Mouse (Mus musculus) midbrain, embryonic 13.5 days (tissue): ENCODE results near the gene Dennd2c. TPM values are rescaled to one million over a fixed set of nuclear protein-coding genes. Genes with fewer than 3 reads are reported as not detected.
"Not testable (repeated sequence)": the region's sequence is repeated elsewhere in the genome, so short reads cannot be mapped to it uniquely, and the experiment has no call there.

ENCODE experiments used
- ATAC-seq: fragments of 200-750 bp; cut with Nextera tagmentation; 2 replicates; pipeline ENCODE4 v1.8.0; 2017; ENCODE audit warnings: mild to moderate bottlenecking, moderate TSS enrichment, moderate library complexity
- H3K27ac ChIP-seq: fragments of 300-500 bp; sonication (generic); 2 replicates; pipeline ENCODE4 v1.5.1; 2015; ENCODE audit warnings: inconsistent platforms, mild to moderate bottlenecking, moderate library complexity
- H3K27me3 ChIP-seq: fragments of 300-500 bp; sonication (generic); 2 replicates; pipeline ENCODE4 v1.6.1; 2015; ENCODE audit warnings: mild to moderate bottlenecking, inconsistent platforms
- H3K36me3 ChIP-seq: fragments of 300-500 bp; sonication (generic); 2 replicates; pipeline ENCODE4 v1.6.1; 2015; ENCODE audit warnings: mild to moderate bottlenecking, inconsistent platforms
- H3K4me1 ChIP-seq: fragments of 300-500 bp; sonication (generic); replicated peaks from 2 replicates; pipeline ENCODE4 v1.6.1; 2015; ENCODE audit warnings: inconsistent platforms
- H3K4me2 ChIP-seq: fragments of 300-500 bp; sonication (generic); replicated peaks from 2 replicates; pipeline ENCODE4 v1.6.1; 2015; ENCODE audit warnings: moderate library complexity, mild to moderate bottlenecking, inconsistent platforms
- H3K4me3 ChIP-seq: fragments of 300-500 bp; sonication (generic); replicated peaks from 2 replicates; pipeline ENCODE4 v1.5.1; 2015; ENCODE audit warnings: mild to moderate bottlenecking, inconsistent platforms
- H3K9ac ChIP-seq: fragments of 300-500 bp; sonication (generic); replicated peaks from 2 replicates; pipeline ENCODE4 v1.6.1; 2015; ENCODE audit warnings: mild to moderate bottlenecking, inconsistent platforms
- H3K9me3 ChIP-seq: fragments of 300-500 bp; sonication (generic); 2 replicates; pipeline ENCODE4 v1.6.1; 2016; ENCODE audit warnings: mild to moderate bottlenecking, inconsistent platforms
- WGBS: fragments of 180-500 bp; shearing (Covaris S2); methylation state at CpG from one replicate; pipeline ENCODE4 v1.1.7; 2015; 5-methylcytosine and 5-hydroxymethylcytosine counted together
- polyA plus RNA-seq: library from polyadenylated mRNA; unstranded; fragments of >200 nt; fragmentation: Nextera tagmentation; extraction: Ambion mirVana; gene quantifications from 2 replicates; pipeline ENCODE4 v1.2.1, GENCODE M21; 2015

Dennd2c gene
- polyA plus RNA-seq, 1 experiment from 2014 or later: 1.4 TPM

- H3K4me1 ChIP-seq: no peaks in the 10 kb centered on the region
- H3K4me2 ChIP-seq: no peak overlapping the region
- H3K9me3 ChIP-seq: no peaks in the 10 kb centered on the region
- H3K4me3 ChIP-seq: no peak overlapping the region
- H3K36me3 ChIP-seq: peaks cover 33% of the 10 kb centered on the region
- H3K9ac ChIP-seq: no peak overlapping the region
- H3K27ac ChIP-seq: no peak overlapping the region
- whole genome bisulfite sequencing: 66% methylated on average over 4 of the region's 4 CpGs
- no peaks in the 10 kb centered on the region for H3K27me3 ChIP-seq
- no peak for ATAC-seq
Observed at GRCm38 (mm10) chr3:103181171-103181570, 78.8 kb downstream of the Dennd2c start.

DNA sequence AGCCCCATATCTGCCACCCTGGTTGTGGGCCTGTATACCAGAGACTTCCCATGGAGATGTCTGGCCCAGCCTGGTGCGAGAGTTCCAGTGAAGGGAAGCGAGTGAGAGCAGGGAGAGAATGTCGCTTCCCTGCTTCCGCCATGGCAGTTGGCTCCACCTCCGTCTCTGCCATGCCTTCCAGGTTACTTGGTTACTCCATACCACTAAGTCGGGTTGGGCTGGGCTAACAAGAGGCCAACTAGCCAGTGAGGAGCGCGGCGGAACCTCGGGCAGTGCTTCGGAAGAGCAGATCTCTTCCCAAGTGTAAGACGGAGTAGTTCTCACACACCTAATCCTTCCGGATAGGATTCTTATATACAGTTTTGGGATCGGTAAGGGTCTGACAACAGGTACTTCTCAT, 80.4 kb downstream of the Dennd2c start:
- H3K36me3 ChIP-seq: peaks cover 19% of the 10 kb centered on the region
- no peak overlapping the region for H3K4me3 ChIP-seq
- H3K4me1 ChIP-seq: no peaks in the 10 kb centered on the region
- no peak overlapping the region for H3K9ac ChIP-seq
- no peaks in the 10 kb centered on the region for H3K9me3 ChIP-seq
- no peaks in the 10 kb centered on the region for H3K27me3 ChIP-seq
- 83% methylated on average over 14 of the region's 14 CpGs for WGBS
- H3K4me2 ChIP-seq: no peak overlapping the region
- no peak for ATAC-seq
- no peak overlapping the region for H3K27ac ChIP-seq

DNA sequence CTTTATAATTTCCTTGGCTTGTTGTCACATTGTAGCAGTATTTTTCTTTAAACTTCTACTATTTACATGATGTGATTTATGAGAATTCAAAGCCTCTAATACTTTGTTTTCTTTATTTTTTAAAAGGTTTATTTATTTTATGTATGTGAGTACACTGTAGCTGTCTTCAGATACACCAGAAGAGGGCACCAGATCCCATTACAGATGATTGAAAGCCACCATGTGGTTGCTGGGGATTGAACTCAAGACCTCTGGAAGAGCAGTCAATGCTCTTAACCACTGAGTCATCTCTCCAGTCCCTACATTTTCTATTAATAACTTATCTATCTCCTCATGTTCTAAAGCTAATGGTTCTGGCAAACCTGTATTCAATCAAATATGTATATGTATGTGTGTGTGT, 82.1 kb downstream of the Dennd2c start:
- not testable (repeated sequence) for H3K4me1 ChIP-seq, H3K27ac ChIP-seq, ATAC-seq, H3K4me2 ChIP-seq, H3K36me3 ChIP-seq, H3K9me3 ChIP-seq, H3K9ac ChIP-seq, H3K4me3 ChIP-seq, H3K27me3 ChIP-seq

DNA sequence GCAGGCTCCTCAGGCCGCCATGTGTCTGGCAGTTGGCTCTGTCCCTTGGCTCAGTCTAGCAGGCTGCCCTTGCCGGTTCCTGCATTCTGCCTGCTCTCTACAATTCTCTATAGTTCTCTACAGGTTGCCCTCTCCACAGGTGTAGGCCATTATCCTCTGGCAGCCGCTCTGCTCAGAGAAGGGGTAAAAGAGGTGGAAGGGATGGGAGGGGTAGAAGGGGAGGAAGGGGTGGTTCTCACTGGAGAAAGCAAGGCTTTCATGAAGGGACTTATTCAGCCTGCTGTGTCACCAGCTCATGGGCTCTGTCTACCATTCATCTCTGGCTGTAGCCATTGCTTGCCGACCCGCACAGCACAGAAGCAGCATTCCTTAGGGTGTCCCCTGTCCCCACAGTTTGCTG, 86.0 kb downstream of the Dennd2c start:
- no peaks in the 10 kb centered on the region for H3K27me3 ChIP-seq
- 60% methylated on average over 5 of the region's 5 CpGs for WGBS
- H3K4me1 ChIP-seq: no peaks in the 10 kb centered on the region
- H3K4me3 ChIP-seq: no peak overlapping the region
- no peaks in the 10 kb centered on the region for H3K36me3 ChIP-seq
- H3K27ac ChIP-seq: no peak overlapping the region
- no peak overlapping the region for H3K4me2 ChIP-seq
- H3K9me3 ChIP-seq: peaks cover 2% of the 10 kb centered on the region; the same call in 1 of the 2 replicates
- ATAC-seq: no peak
- H3K9ac ChIP-seq: no peak overlapping the region

DNA sequence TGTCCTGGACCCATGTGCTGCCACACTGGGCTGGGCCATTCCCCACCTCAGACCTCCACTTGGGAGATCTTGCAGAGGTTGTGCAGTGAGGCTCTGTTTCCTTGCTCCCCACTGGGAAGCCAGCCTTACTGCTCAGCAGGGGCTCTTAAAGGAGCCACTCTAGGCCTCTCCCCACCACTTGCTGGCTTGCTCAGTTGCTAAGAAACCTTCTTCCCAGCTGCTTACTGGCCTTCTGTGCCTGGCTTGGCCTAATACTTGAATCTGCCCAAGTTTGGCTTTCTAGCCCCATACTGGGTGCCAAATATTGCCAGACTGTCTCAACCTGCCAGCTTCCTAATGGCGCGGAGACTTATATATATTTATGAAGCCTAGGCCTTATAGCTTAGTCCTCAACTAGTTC, 86.5 kb downstream of the Dennd2c start:
- H3K27ac ChIP-seq: no peak overlapping the region
- peaks cover 2% of the 10 kb centered on the region; the same call in 1 of the 2 replicates for H3K9me3 ChIP-seq
- no peak overlapping the region for H3K4me2 ChIP-seq
- H3K9ac ChIP-seq: no peak overlapping the region
- H3K4me3 ChIP-seq: no peak overlapping the region
- H3K36me3 ChIP-seq: no peaks in the 10 kb centered on the region
- 95% methylated on average over 2 of the region's 2 CpGs for WGBS
- H3K27me3 ChIP-seq: no peaks in the 10 kb centered on the region
- no peak for ATAC-seq
- no peaks in the 10 kb centered on the region for H3K4me1 ChIP-seq

GRCm38 (mm10) chr3:103192161-103192560, 89.8 kb downstream of the Dennd2c start:
- no peaks in the 10 kb centered on the region for H3K27me3 ChIP-seq
- no peak overlapping the region for H3K4me2 ChIP-seq
- H3K27ac ChIP-seq: no peak overlapping the region
- ATAC-seq: no peak
- H3K36me3 ChIP-seq: no peaks in the 10 kb centered on the region
- no peak overlapping the region for H3K9ac ChIP-seq
- H3K4me1 ChIP-seq: no peaks in the 10 kb centered on the region
- peaks cover 5% of the 10 kb centered on the region; the same call in 1 of the 2 replicates for H3K9me3 ChIP-seq
- no peak overlapping the region for H3K4me3 ChIP-seq
- WGBS: 89% methylated on average over 4 of the region's 4 CpGs

- no peak overlapping the region for H3K27ac ChIP-seq
- peaks cover 5% of the 10 kb centered on the region; the same call in 1 of the 2 replicates for H3K9me3 ChIP-seq
- H3K9ac ChIP-seq: no peak overlapping the region
- 86% methylated on average over 1 of the region's 1 CpGs for WGBS
- H3K27me3 ChIP-seq: no peaks in the 10 kb centered on the region
- no peak for ATAC-seq
- H3K4me2 ChIP-seq: no peak overlapping the region
- no peaks in the 10 kb centered on the region for H3K4me1 ChIP-seq
- no peak overlapping the region for H3K4me3 ChIP-seq
- H3K36me3 ChIP-seq: no peaks in the 10 kb centered on the region
Observed at GRCm38 (mm10) chr3:103193186-103193585, 90.8 kb downstream of the Dennd2c start.

DNA sequence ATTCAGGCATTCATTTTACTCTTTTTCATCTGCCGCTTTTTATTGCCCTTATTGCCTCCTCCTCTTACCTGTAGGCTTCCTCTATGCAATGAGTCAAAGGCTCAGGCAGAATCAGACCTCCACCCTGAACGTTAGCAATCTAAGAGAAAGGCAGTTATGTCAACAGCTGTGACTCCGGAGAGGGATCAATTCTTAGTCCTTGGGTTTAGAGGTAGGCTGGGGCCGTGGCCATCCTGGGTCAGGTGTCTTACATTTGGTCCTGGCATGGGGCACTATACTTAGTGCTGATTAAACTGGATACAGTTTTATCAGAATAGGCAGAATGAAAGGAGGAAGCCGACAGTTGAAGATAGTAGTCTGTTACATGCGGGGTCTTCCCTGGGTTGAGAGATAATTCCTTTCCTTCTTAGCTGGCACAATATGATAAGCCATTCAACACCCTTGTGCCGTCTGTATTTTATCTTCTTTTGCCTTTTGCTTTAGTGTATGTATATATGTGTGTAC, 94.0 kb downstream of the Dennd2c start:
- H3K36me3 ChIP-seq: no peaks in the 10 kb centered on the region
- WGBS: 87% methylated on average over 7 of the region's 7 CpGs
- H3K9ac ChIP-seq: no peak overlapping the region
- no peaks in the 10 kb centered on the region for H3K27me3 ChIP-seq
- peaks cover 5% of the 10 kb centered on the region; the same call in 1 of the 2 replicates for H3K9me3 ChIP-seq
- H3K27ac ChIP-seq: no peak overlapping the region
- H3K4me3 ChIP-seq: no peak overlapping the region
- ATAC-seq: no peak
- H3K4me1 ChIP-seq: no peaks in the 10 kb centered on the region
- H3K4me2 ChIP-seq: no peak overlapping the region

GRCm38 (mm10) chr3:103199386-103199785, 97.0 kb downstream of the Dennd2c start:
- H3K27ac ChIP-seq: no peak overlapping the region
- H3K4me2 ChIP-seq: no peak overlapping the region
- WGBS: 91% methylated on average over 5 of the region's 5 CpGs
- no peaks in the 10 kb centered on the region for H3K27me3 ChIP-seq
- no peak overlapping the region for H3K9ac ChIP-seq
- no peak overlapping the region for H3K4me3 ChIP-seq
- H3K36me3 ChIP-seq: no peaks in the 10 kb centered on the region
- no peak for ATAC-seq
- no peaks in the 10 kb centered on the region for H3K4me1 ChIP-seq
- no peaks in the 10 kb centered on the region for H3K9me3 ChIP-seq

DNA sequence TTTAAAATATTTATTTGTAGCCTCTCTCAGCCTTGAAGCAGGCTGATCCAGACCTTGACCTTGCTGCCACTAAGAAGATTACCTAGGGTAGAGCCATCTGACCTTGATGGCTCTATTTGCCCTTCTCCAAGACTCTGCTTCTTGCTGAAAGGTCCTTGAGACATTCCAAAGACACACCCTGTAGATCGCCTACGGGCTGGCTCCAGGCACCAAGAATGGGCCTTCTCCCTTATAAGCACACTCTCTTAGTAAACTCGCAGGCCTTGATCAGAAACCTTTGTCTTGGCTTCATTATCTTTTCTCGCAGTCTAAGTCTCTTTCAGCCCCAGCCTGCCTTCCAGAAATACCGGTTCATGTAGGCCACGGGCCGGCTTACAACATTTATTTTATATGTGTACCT, 98.7 kb downstream of the Dennd2c start:
- H3K36me3 ChIP-seq, H3K27ac ChIP-seq, H3K9me3 ChIP-seq, H3K4me1 ChIP-seq, H3K9ac ChIP-seq, H3K27me3 ChIP-seq, ATAC-seq, H3K4me3 ChIP-seq, H3K4me2 ChIP-seq: not testable (repeated sequence)
- 93% methylated on average over 7 of the region's 7 CpGs for WGBS

DNA sequence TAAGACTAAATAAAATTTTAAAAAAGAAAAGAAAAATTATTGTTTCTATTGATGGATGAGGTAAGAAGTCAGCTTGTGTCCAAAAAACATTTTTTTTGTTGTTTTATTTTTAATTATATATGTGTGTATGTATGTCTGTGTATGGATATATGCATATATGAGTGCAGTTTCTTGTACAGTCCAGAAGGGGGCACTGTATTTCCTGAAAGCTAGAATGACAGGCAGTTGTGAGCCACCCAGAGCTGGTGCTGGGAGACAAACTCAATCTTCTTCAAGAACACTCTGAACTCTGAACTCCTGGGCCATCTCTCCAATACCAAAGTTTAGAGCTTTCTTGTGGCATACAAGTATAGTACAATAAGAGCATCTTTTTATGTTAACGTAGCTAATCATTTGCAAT, 101.2 kb downstream of the Dennd2c start:
- Histone ChIP-seq H3K4me3 (no peak overlapping the region), H3K9ac (no peak overlapping the region), H3K27ac (no peak overlapping the region), H3K4me2 (no peak overlapping the region), H3K9me3 (no peaks in the 10 kb centered on the region), H3K4me1 (no peaks in the 10 kb centered on the region), H3K27me3 (no peaks in the 10 kb centered on the region), H3K36me3 (no peaks in the 10 kb centered on the region)
- no peak for ATAC-seq
- WGBS: 97% methylated on average over 1 of the region's 1 CpGs

DNA sequence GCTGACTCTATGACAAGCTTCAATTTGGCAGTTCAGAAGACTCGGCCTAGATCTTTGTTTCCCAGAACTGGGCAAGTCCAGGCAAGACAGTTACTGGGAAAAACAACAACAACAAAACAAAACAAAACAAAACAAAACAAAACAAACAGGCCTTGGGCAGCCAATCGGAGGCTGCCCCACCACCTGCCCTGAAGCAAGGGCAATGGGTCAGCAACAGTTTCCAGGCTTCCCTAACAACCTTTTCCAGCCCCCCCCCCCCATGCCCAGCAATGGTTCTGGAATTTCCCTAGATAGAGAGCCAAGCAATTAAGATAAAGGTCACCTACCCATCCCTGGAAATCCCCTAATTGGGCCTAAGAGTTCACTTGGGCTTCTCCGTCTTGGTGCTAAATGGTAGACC, 102.0 kb downstream of the Dennd2c start:
- WGBS: 92% methylated on average over 3 of the region's 3 CpGs
- Histone ChIP-seq H3K9ac (no peak overlapping the region), H3K4me1 (no peaks in the 10 kb centered on the region), H3K36me3 (no peaks in the 10 kb centered on the region), H3K4me3 (no peak overlapping the region), H3K4me2 (no peak overlapping the region), H3K27ac (no peak overlapping the region), H3K9me3 (no peaks in the 10 kb centered on the region), H3K27me3 (no peaks in the 10 kb centered on the region)
- no peak for ATAC-seq

- no peaks in the 10 kb centered on the region for H3K4me1 ChIP-seq
- no peaks in the 10 kb centered on the region for H3K36me3 ChIP-seq
- H3K9ac ChIP-seq: no peak overlapping the region
- H3K4me2 ChIP-seq: no peak overlapping the region
- no peak overlapping the region for H3K27ac ChIP-seq
- no peaks in the 10 kb centered on the region for H3K9me3 ChIP-seq
- H3K27me3 ChIP-seq: no peaks in the 10 kb centered on the region
- no peak for ATAC-seq
- WGBS: 93% methylated on average over 6 of the region's 6 CpGs
- no peak overlapping the region for H3K4me3 ChIP-seq
Observed at GRCm38 (mm10) chr3:103206393-103206792, 104.0 kb downstream of the Dennd2c start.
